Mouse (Mus musculus): ENCODE data around the gene Paqr7. TPM values are rescaled to one million over a fixed set of nuclear protein-coding genes. Genes with fewer than 3 reads are reported as not detected.
A peak's percentile ranks its signal among the peaks of the same experiment; 100 is the strongest.

Paqr7 gene
- polyA plus RNA-seq, 1 experiment: not detected

GRCm38 (mm10) chr4:134517719-134518118 is 21.2 kb downstream of the Paqr7 start:
- H3K27ac ChIP-seq (ENCODE audit: insufficient read depth, low read depth, low read length): peak overlapping the region; percentile 88
- TF ChIP-seq CTCF (IDR thresholded peaks at IDR 0.05; ENCODE audit: insufficient read depth, low read depth, low read length) (no peak), POLR2A (IDR thresholded peaks at IDR 0.05; ENCODE audit: insufficient read depth, low read depth, low read length) (no peak)
- WGBS: 49% methylated on average over 10 of the region's 10 CpGs
- peaks cover 20% of the 10 kb centered on the region for H3K4me1 ChIP-seq (ENCODE audit: control insufficient read depth, insufficient read depth, low read length)
- H3K4me3 ChIP-seq (ENCODE audit: insufficient read depth, low read depth, low read length): no peak overlapping the region

GRCm38 (mm10) chr4:134518541-134518940 is 22.0 kb downstream of the Paqr7 start:
- no peak overlapping the region for H3K4me3 ChIP-seq (ENCODE audit: insufficient read depth, low read depth, low read length)
- TF ChIP-seq CTCF (IDR thresholded peaks at IDR 0.05; ENCODE audit: insufficient read depth, low read depth, low read length): no peak
- TF ChIP-seq POLR2A (IDR thresholded peaks at IDR 0.05; ENCODE audit: insufficient read depth, low read depth, low read length): no peak
- H3K4me1 ChIP-seq (ENCODE audit: control insufficient read depth, insufficient read depth, low read length): peaks cover 18% of the 10 kb centered on the region
- 92% methylated on average over 4 of the region's 4 CpGs for WGBS
- no peak overlapping the region for H3K27ac ChIP-seq (ENCODE audit: insufficient read depth, low read depth, low read length)

GRCm38 (mm10) chr4:134519281-134519680 is 22.8 kb downstream of the Paqr7 start:
- H3K27ac ChIP-seq (ENCODE audit: insufficient read depth, low read depth, low read length): no peak overlapping the region
- H3K4me3 ChIP-seq (ENCODE audit: insufficient read depth, low read depth, low read length): no peak overlapping the region
- H3K4me1 ChIP-seq (ENCODE audit: control insufficient read depth, insufficient read depth, low read length): peaks cover 15% of the 10 kb centered on the region
- TF ChIP-seq POLR2A (IDR thresholded peaks at IDR 0.05; ENCODE audit: insufficient read depth, low read depth, low read length) (no peak), CTCF (IDR thresholded peaks at IDR 0.05; ENCODE audit: insufficient read depth, low read depth, low read length) (no peak)

GRCm38 (mm10) chr4:134523447-134523846 is 26.9 kb downstream of the Paqr7 start:
- WGBS: 92% methylated on average over 4 of the region's 4 CpGs
- H3K27ac ChIP-seq (ENCODE audit: insufficient read depth, low read depth, low read length): no peak overlapping the region
- H3K4me1 ChIP-seq (ENCODE audit: control insufficient read depth, insufficient read depth, low read length): no peaks in the 10 kb centered on the region
- no peak overlapping the region for H3K4me3 ChIP-seq (ENCODE audit: insufficient read depth, low read depth, low read length)
- TF ChIP-seq POLR2A (IDR thresholded peaks at IDR 0.05; ENCODE audit: insufficient read depth, low read depth, low read length) (no peak), CTCF (IDR thresholded peaks at IDR 0.05; ENCODE audit: insufficient read depth, low read depth, low read length) (no peak)

- TF ChIP-seq POLR2A (IDR thresholded peaks at IDR 0.05; ENCODE audit: insufficient read depth, low read depth, low read length): no peak
- no peak for TF ChIP-seq CTCF (IDR thresholded peaks at IDR 0.05; ENCODE audit: insufficient read depth, low read depth, low read length)
- 37% methylated on average over 5 of the region's 5 CpGs for WGBS
- Histone ChIP-seq H3K27ac (ENCODE audit: insufficient read depth, low read depth, low read length) (no peak overlapping the region), H3K4me3 (ENCODE audit: insufficient read depth, low read depth, low read length) (no peak overlapping the region), H3K4me1 (ENCODE audit: control insufficient read depth, insufficient read depth, low read length) (no peaks in the 10 kb centered on the region)
These were observed 29.3 kb downstream of the Paqr7 start for GRCm38 (mm10) chr4:134525806-134526205.

- TF ChIP-seq CTCF (IDR thresholded peaks at IDR 0.05; ENCODE audit: insufficient read depth, low read depth, low read length): no peak
- TF ChIP-seq POLR2A (IDR thresholded peaks at IDR 0.05; ENCODE audit: insufficient read depth, low read depth, low read length): no peak
- H3K4me1 ChIP-seq (ENCODE audit: control insufficient read depth, insufficient read depth, low read length): no peaks in the 10 kb centered on the region
- WGBS: 56% methylated on average over 5 of the region's 5 CpGs
- no peak overlapping the region for H3K4me3 ChIP-seq (ENCODE audit: insufficient read depth, low read depth, low read length)
- H3K27ac ChIP-seq (ENCODE audit: insufficient read depth, low read depth, low read length): no peak overlapping the region
These were observed 29.7 kb downstream of the Paqr7 start for GRCm38 (mm10) chr4:134526220-134526619.

- peaks cover 7% of the 10 kb centered on the region for H3K4me1 ChIP-seq (ENCODE audit: control insufficient read depth, insufficient read depth, low read length)
- H3K27ac ChIP-seq (ENCODE audit: insufficient read depth, low read depth, low read length): no peak overlapping the region
- 48% methylated on average over 4 of the region's 4 CpGs for WGBS
- TF ChIP-seq POLR2A (IDR thresholded peaks at IDR 0.05; ENCODE audit: insufficient read depth, low read depth, low read length): no peak
- TF ChIP-seq CTCF (IDR thresholded peaks at IDR 0.05; ENCODE audit: insufficient read depth, low read depth, low read length): no peak
- H3K4me3 ChIP-seq (ENCODE audit: insufficient read depth, low read depth, low read length): no peak overlapping the region
These were observed 36.4 kb downstream of the Paqr7 start for GRCm38 (mm10) chr4:134532928-134533327.

GRCm38 (mm10) chr4:134533421-134533820 is 36.9 kb downstream of the Paqr7 start:
- 55% methylated on average over 4 of the region's 4 CpGs for WGBS
- Histone ChIP-seq H3K4me3 (ENCODE audit: insufficient read depth, low read depth, low read length) (no peak overlapping the region), H3K27ac (ENCODE audit: insufficient read depth, low read depth, low read length) (no peak overlapping the region), H3K4me1 (ENCODE audit: control insufficient read depth, insufficient read depth, low read length) (peaks cover 7% of the 10 kb centered on the region)
- TF ChIP-seq POLR2A (IDR thresholded peaks at IDR 0.05; ENCODE audit: insufficient read depth, low read depth, low read length): no peak
- no peak for TF ChIP-seq CTCF (IDR thresholded peaks at IDR 0.05; ENCODE audit: insufficient read depth, low read depth, low read length)

- WGBS: under 1% methylated on average over 57 of the region's 57 CpGs
- H3K27ac ChIP-seq (ENCODE audit: insufficient read depth, low read depth, low read length): peak overlapping the region; percentile 30; the same call in 1 of the 2 replicates
- H3K4me1 ChIP-seq (ENCODE audit: control insufficient read depth, insufficient read depth, low read length): peaks cover 13% of the 10 kb centered on the region
- H3K4me3 ChIP-seq (ENCODE audit: insufficient read depth, low read depth, low read length): peak overlapping the region; percentile 77
- TF ChIP-seq CTCF (IDR thresholded peaks at IDR 0.05; ENCODE audit: insufficient read depth, low read depth, low read length): no peak
- TF ChIP-seq POLR2A (IDR thresholded peaks at IDR 0.05; ENCODE audit: insufficient read depth, low read depth, low read length): no peak
These were observed 37.8 kb downstream of the Paqr7 start for GRCm38 (mm10) chr4:134534124-134534886.
